Mouse (Mus musculus): ENCODE data around the gene Nrtn.

Nrtn gene

GRCm38 (mm10) chr17:56762769-56763731 lies 5.7 kb upstream of the Nrtn start:
- DNase-seq (ENCODE audit: low spot score): peak; percentile 46

- peak; percentile 94 for DNase-seq (ENCODE audit: low spot score)
Observed at GRCm38 (mm10) chr17:56761991-56762410, 4.7 kb upstream of the Nrtn start.

- no peak for DNase-seq (ENCODE audit: low spot score)
Observed at GRCm38 (mm10) chr17:56761077-56761476, 3.7 kb upstream of the Nrtn start.

GRCm38 (mm10) chr17:56759261-56759660 lies 1.9 kb upstream of the Nrtn start:
- no peak for DNase-seq (ENCODE audit: low spot score)

- peak; percentile 46 for DNase-seq (ENCODE audit: low spot score)
Observed at GRCm38 (mm10) chr17:56758132-56758531, 802 bp upstream of the Nrtn start.

GRCm38 (mm10) chr17:56756703-56757399 lies 479 bp downstream of the Nrtn start:
- no peak for DNase-seq (ENCODE audit: low spot score)

GRCm38 (mm10) chr17:56754271-56755185 lies 2.8 kb downstream of the Nrtn start:
- DNase-seq (ENCODE audit: low spot score): no peak

GRCm38 (mm10) chr17:56753452-56753851 lies 3.9 kb downstream of the Nrtn start:
- DNase-seq (ENCODE audit: low spot score): no peak

- no peak for DNase-seq (ENCODE audit: low spot score)
Observed at GRCm38 (mm10) chr17:56751404-56752072, 5.8 kb downstream of the Nrtn start.

- DNase-seq (ENCODE audit: low spot score): no peak
Observed at GRCm38 (mm10) chr17:56744173-56744572, 13.2 kb downstream of the Nrtn start.

GRCm38 (mm10) chr17:56740788-56741160 lies 16.6 kb downstream of the Nrtn start:
- no peak for DNase-seq (ENCODE audit: low spot score)

- DNase-seq (ENCODE audit: low spot score): no peak
Observed at GRCm38 (mm10) chr17:56740118-56740787, 17.1 kb downstream of the Nrtn start.

GRCm38 (mm10) chr17:56738221-56738620 lies 19.1 kb downstream of the Nrtn start:
- no peak for DNase-seq (ENCODE audit: low spot score)

GRCm38 (mm10) chr17:56736534-56736933 lies 20.8 kb downstream of the Nrtn start:
- no peak for DNase-seq (ENCODE audit: low spot score)

GRCm38 (mm10) chr17:56729656-56730055 lies 27.7 kb downstream of the Nrtn start:
- DNase-seq (ENCODE audit: low spot score): no peak

- DNase-seq (ENCODE audit: low spot score): no peak
Observed at GRCm38 (mm10) chr17:56729151-56729550, 28.2 kb downstream of the Nrtn start.

- no peak for DNase-seq (ENCODE audit: low spot score)
Observed at GRCm38 (mm10) chr17:56728117-56728516, 29.2 kb downstream of the Nrtn start.

- no peak for DNase-seq (ENCODE audit: low spot score)
Observed at GRCm38 (mm10) chr17:56727659-56728058, 29.7 kb downstream of the Nrtn start.

GRCm38 (mm10) chr17:56727029-56727649 lies 30.2 kb downstream of the Nrtn start:
- no peak for DNase-seq (ENCODE audit: low spot score)

GRCm38 (mm10) chr17:56723419-56724161 lies 33.7 kb downstream of the Nrtn start:
- no peak for DNase-seq (ENCODE audit: low spot score)
